Mouse (Mus musculus) stomach, embryonic 16.5 days (tissue): ENCODE results near the gene Sh2d2a. TPM values are rescaled to one million over a fixed set of nuclear protein-coding genes. Genes with fewer than 3 reads are reported as not detected.
"Not testable (repeated sequence)": the region's sequence is repeated elsewhere in the genome, so short reads cannot be mapped to it uniquely, and the experiment has no call there.

Experiments
- ATAC-seq: fragments of 200-750 bp; cut with Nextera tagmentation; 2 replicates; pipeline ENCODE4 v1.8.0; 2017; ENCODE audit warnings: moderate number of reproducible peaks, moderate TSS enrichment; ENCODE audit not compliant: insufficient read depth, low FRiP score
- H3K27ac ChIP-seq: fragments of 300-500 bp; sonication (generic); 2 replicates; pipeline ENCODE4 v1.5.1; 2014; ENCODE audit warnings: low read length
- H3K27me3 ChIP-seq: fragments of 300-500 bp; sonication (generic); 2 replicates; pipeline ENCODE4 v1.6.1; 2014; ENCODE audit warnings: low read length, control low read depth, mixed read lengths; ENCODE audit not compliant: control insufficient read depth, insufficient read depth
- H3K36me3 ChIP-seq: fragments of 300-500 bp; sonication (generic); 2 replicates; pipeline ENCODE4 v1.6.1; 2014; ENCODE audit warnings: low read length; ENCODE audit not compliant: control insufficient read depth, insufficient read depth
- H3K4me1 ChIP-seq: fragments of 300-500 bp; sonication (generic); 2 replicates; pipeline ENCODE4 v1.6.1; 2014; ENCODE audit warnings: low read length, control low read depth, mixed read lengths; ENCODE audit not compliant: control insufficient read depth, insufficient read depth
- H3K4me2 ChIP-seq: fragments of 300-500 bp; sonication (generic); 2 replicates; pipeline ENCODE4 v1.6.1; 2014; ENCODE audit warnings: low read depth, low read length, mixed read lengths
- H3K4me3 ChIP-seq: fragments of 300-500 bp; sonication (generic); replicated peaks from 2 replicates; pipeline ENCODE4 v1.5.1; 2014; ENCODE audit warnings: mild to moderate bottlenecking, low read length
- H3K9ac ChIP-seq: fragments of 300-500 bp; sonication (generic); 2 replicates; pipeline ENCODE4 v1.6.1; 2014; ENCODE audit warnings: low read length
- H3K9me3 ChIP-seq: fragments of 300-500 bp; sonication (generic); replicated peaks from 2 replicates; pipeline ENCODE4 v1.6.1; 2016; ENCODE audit warnings: low read length, control low read depth; ENCODE audit not compliant: control insufficient read depth
- WGBS: fragments of 180-500 bp; shearing (Covaris S2); extraction: QIAGEN DNeasy Blood & Tissue Kit; methylation state at CpG from one replicate; pipeline ENCODE4 v1.1.7; 2014; 5-methylcytosine and 5-hydroxymethylcytosine counted together
- polyA plus RNA-seq: library from polyadenylated mRNA; unstranded; fragments of >200 nt; fragmentation: Nextera tagmentation; extraction: Ambion mirVana; gene quantifications from 2 replicates; pipeline ENCODE4 v1.2.1, GENCODE M21; 2015

Sh2d2a gene
- polyA plus RNA-seq, 1 experiment from 2014 or later: 0.26 TPM

DNA sequence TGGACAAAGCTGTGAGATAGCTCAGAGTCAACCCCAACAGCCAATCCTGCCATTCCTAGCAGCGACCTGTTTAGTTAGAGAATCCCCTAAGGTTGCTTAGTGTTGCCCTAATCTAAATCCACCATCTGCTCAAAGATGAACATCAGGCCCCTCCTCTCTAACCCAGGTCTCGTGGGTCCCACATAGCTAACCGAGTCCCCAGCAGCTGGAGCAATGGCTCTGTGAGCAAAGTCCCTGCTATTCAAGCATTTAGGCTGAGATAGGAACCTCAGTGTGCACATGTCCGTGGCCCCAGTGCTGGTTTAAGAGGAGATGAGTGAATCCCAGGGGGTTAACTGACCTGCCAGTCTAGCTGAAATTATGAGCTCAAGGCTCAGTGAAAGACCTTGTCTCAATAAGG is 369 bp upstream of the Sh2d2a start:
- Histone ChIP-seq H3K4me1 (no peaks in the 10 kb centered on the region), H3K4me2 (no peak overlapping the region), H3K36me3 (no peaks in the 10 kb centered on the region), H3K27ac (no peak overlapping the region), H3K9me3 (no peaks in the 10 kb centered on the region), H3K27me3 (no peaks in the 10 kb centered on the region), H3K9ac (no peak overlapping the region), H3K4me3 (no peak overlapping the region)
- 66% methylated on average over 4 of the region's 4 CpGs for WGBS
- no peak for ATAC-seq

GRCm38 (mm10) chr3:87847680-87848079 is 1.1 kb downstream of the Sh2d2a start:
- H3K9ac ChIP-seq: no peak overlapping the region
- no peaks in the 10 kb centered on the region for H3K27me3 ChIP-seq
- no peak overlapping the region for H3K4me3 ChIP-seq
- no peak overlapping the region for H3K27ac ChIP-seq
- no peaks in the 10 kb centered on the region for H3K4me1 ChIP-seq
- WGBS: 76% methylated on average over 5 of the region's 5 CpGs
- no peak overlapping the region for H3K4me2 ChIP-seq
- H3K9me3 ChIP-seq: no peaks in the 10 kb centered on the region
- H3K36me3 ChIP-seq: no peaks in the 10 kb centered on the region
- no peak for ATAC-seq

- H3K4me1 ChIP-seq: no peaks in the 10 kb centered on the region
- ATAC-seq: no peak
- no peaks in the 10 kb centered on the region for H3K36me3 ChIP-seq
- no peak overlapping the region for H3K27ac ChIP-seq
- H3K27me3 ChIP-seq: no peaks in the 10 kb centered on the region
- H3K4me2 ChIP-seq: no peak overlapping the region
- 77% methylated on average over 14 of the region's 14 CpGs for WGBS
- no peak overlapping the region for H3K4me3 ChIP-seq
- no peak overlapping the region for H3K9ac ChIP-seq
- no peaks in the 10 kb centered on the region for H3K9me3 ChIP-seq
Observed at GRCm38 (mm10) chr3:87849117-87849516, 2.6 kb downstream of the Sh2d2a start.

GRCm38 (mm10) chr3:87854795-87855568 is 8.4 kb downstream of the Sh2d2a start:
- Histone ChIP-seq H3K4me3 (no peak overlapping the region), H3K27ac (0 out of 2 replicates have a peak overlapping the region, but pooled peaks have one; percentile 17), H3K27me3 (no peaks in the 10 kb centered on the region), H3K4me2 (no peak overlapping the region), H3K9me3 (no peaks in the 10 kb centered on the region), H3K4me1 (peaks cover 5% of the 10 kb centered on the region; the same call in 1 of the 2 replicates), H3K36me3 (peaks cover 10% of the 10 kb centered on the region), H3K9ac (no peak overlapping the region)
- no peak for ATAC-seq
- WGBS: 41% methylated on average over 7 of the region's 7 CpGs

DNA sequence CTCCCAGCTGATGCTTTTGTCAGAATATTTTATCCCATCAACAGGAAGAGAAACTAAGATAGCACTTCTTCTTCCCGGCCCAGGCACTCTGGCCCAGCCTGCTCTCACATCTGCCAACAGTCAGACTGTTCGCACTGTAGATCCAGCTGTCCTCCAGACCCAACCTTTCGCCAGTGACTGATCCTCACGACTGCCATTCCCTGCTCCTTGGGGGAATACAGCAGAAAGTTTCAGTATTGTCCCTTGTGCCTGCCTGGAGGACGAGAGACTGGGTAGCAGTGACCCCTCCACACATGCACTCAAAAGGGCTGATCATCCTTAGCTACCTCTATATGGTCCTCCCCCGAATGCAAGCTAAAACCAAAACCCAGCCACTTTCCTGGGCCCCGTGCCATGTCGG is 9.4 kb downstream of the Sh2d2a start:
- Histone ChIP-seq H3K27me3 (no peaks in the 10 kb centered on the region), H3K9ac (no peak overlapping the region), H3K9me3 (no peaks in the 10 kb centered on the region), H3K4me1 (peaks cover 5% of the 10 kb centered on the region; the same call in 1 of the 2 replicates), H3K27ac (peak overlapping the region; percentile 14; the same call in 1 of the 2 replicates), H3K4me3 (no peak overlapping the region), H3K4me2 (no peak overlapping the region), H3K36me3 (peaks cover 10% of the 10 kb centered on the region)
- no peak for ATAC-seq
- WGBS: 78% methylated on average over 8 of the region's 8 CpGs

GRCm38 (mm10) chr3:87857666-87858065 is 11.1 kb downstream of the Sh2d2a start:
- Histone ChIP-seq H3K27ac (no peak overlapping the region), H3K27me3 (no peaks in the 10 kb centered on the region), H3K36me3 (peaks cover 15% of the 10 kb centered on the region), H3K4me1 (peaks cover 5% of the 10 kb centered on the region; the same call in 1 of the 2 replicates), H3K9ac (no peak overlapping the region), H3K4me2 (no peak overlapping the region), H3K9me3 (no peaks in the 10 kb centered on the region), H3K4me3 (no peak overlapping the region)
- ATAC-seq: no peak
- 94% methylated on average over 8 of the region's 8 CpGs for WGBS

DNA sequence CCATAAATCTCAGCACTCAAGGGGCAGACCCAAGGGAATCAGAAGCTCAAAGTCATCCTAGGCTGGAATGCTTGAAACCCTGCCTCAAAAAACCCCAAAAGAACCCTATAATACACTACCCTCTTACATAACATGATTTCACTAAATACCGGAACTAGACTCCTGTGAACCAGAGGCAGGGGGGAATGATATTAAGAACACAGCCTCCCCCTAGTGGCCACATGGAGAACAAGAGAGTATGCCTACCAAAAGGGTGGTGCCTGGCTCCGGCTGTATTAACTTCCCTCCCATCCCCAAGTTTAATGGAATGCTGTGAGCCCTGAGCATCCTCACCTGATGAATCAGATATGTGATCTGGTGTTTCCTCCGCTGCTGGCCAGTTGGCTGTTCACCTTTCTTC is 13.3 kb downstream of the Sh2d2a start:
- Histone ChIP-seq H3K4me1 (peaks cover 5% of the 10 kb centered on the region; the same call in 1 of the 2 replicates), H3K9ac (no peak overlapping the region), H3K9me3 (no peaks in the 10 kb centered on the region), H3K27me3 (no peaks in the 10 kb centered on the region), H3K4me2 (no peak overlapping the region), H3K4me3 (no peak overlapping the region), H3K36me3 (peaks cover 21% of the 10 kb centered on the region), H3K27ac (no peak overlapping the region)
- WGBS: 25% methylated on average over 3 of the region's 3 CpGs
- ATAC-seq: no peak

GRCm38 (mm10) chr3:87864111-87864510 is 17.6 kb downstream of the Sh2d2a start:
- H3K9ac ChIP-seq, H3K9me3 ChIP-seq, H3K27ac ChIP-seq, ATAC-seq, H3K4me1 ChIP-seq, H3K4me2 ChIP-seq, H3K4me3 ChIP-seq, H3K27me3 ChIP-seq: not testable (repeated sequence)
- 86% methylated on average over 4 of the region's 4 CpGs for WGBS
- peaks cover 26% of the 10 kb centered on the region for H3K36me3 ChIP-seq

GRCm38 (mm10) chr3:87877730-87878129 is 31.2 kb downstream of the Sh2d2a start:
- no peak overlapping the region for H3K9ac ChIP-seq
- no peaks in the 10 kb centered on the region for H3K9me3 ChIP-seq
- no peak overlapping the region for H3K4me2 ChIP-seq
- ATAC-seq: no peak
- H3K27me3 ChIP-seq: no peaks in the 10 kb centered on the region
- H3K27ac ChIP-seq: no peak overlapping the region
- H3K4me1 ChIP-seq: no peaks in the 10 kb centered on the region
- H3K36me3 ChIP-seq: no peaks in the 10 kb centered on the region
- 90% methylated on average over 4 of the region's 4 CpGs for WGBS
- no peak overlapping the region for H3K4me3 ChIP-seq
